In the genomic region with DNA sequence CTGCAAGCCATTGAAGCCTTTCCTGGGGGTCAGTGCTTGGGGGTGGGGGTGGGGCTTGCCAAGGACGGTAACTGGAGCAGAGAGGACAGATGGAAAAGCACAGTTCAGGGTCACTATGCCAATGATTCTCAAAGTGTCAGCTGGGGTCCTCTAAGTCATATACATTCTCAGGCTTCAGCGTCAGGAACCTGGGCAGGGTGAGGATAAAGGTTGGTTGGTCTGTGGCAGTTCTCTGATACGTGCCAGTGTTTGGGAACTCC, we compare ENCODE assay signal across 18 mouse cellular contexts. TPM values are rescaled to one million over a fixed set of nuclear protein-coding genes. Genes with fewer than 3 reads are reported as not detected.
DNase-seq lines count a peak whose midpoint lies in the region; ATAC-seq and TF ChIP-seq lines count a peak whose summit lies in the region.
"Had no signal": no experiment of that assay in that cellular context is flagged by ENCODE, and none has a peak within 500 bp of the region (broad histone marks: within the 10 kb centered on the region; RNA-seq: fewer than 3 reads in every experiment).

No protein-coding gene starts in this region.

- no peak overlapping the region for H3K9ac ChIP-seq in heart, embryonic 11.5 days (ENCODE audit: low read depth, low read length)
- H3K9ac ChIP-seq in kidney, embryonic 15.5 days: no peak overlapping the region
- peak overlapping the region; percentile 72 for H3K9ac ChIP-seq in ES-Bruce4 (ENCODE audit: low read depth, poor library complexity, severe bottlenecking)
- H3K9ac ChIP-seq in embryonic facial prominence, embryonic 14.5 days (ENCODE audit: low read depth, low read length): no peak overlapping the region
- H3K9ac ChIP-seq: embryonic facial prominence, embryonic 13.5 days; forebrain, embryonic 15.5 days; liver, embryonic 14.5 days had no signal

- no peak for TF ChIP-seq CTCF in kidney, adult 2 months (conservative IDR thresholded peaks at IDR 0.05; ENCODE audit: insufficient read depth, insufficient read length, low read depth, low read length)
- TF ChIP-seq CTCF in ES-Bruce4 (IDR thresholded peaks at IDR 0.05; ENCODE audit: low read depth, low read length): no peak

- H3K9me3 ChIP-seq in heart, embryonic 11.5 days (replicated peaks; ENCODE audit: control insufficient read depth, low read length): no peaks in the 10 kb centered on the region
- H3K9me3 ChIP-seq in kidney, embryonic 15.5 days (replicated peaks): no peaks in the 10 kb centered on the region
- no peaks in the 10 kb centered on the region for H3K9me3 ChIP-seq in ES-Bruce4 (replicated peaks; ENCODE audit: control insufficient read depth, insufficient read depth, low read length, poor library complexity, severe bottlenecking)
- no peaks in the 10 kb centered on the region for H3K9me3 ChIP-seq in embryonic facial prominence, embryonic 14.5 days (ENCODE audit: control insufficient read depth, low read length)
- H3K9me3 ChIP-seq: embryonic facial prominence, embryonic 13.5 days; forebrain, embryonic 15.5 days; megakaryocyte, embryonic 14.5 days had no signal

- 32% methylated on average over 3 of the region's 3 CpGs for whole genome bisulfite sequencing in heart, embryonic 11.5 days (ENCODE audit: insufficient replicate concordance)
- WGBS in kidney, embryonic 15.5 days: 27% methylated on average over 3 of the region's 3 CpGs
- WGBS in kidney, adult 2 months: 49% methylated on average over 3 of the region's 3 CpGs
- WGBS in embryonic facial prominence, embryonic 14.5 days: 34% methylated on average over 3 of the region's 3 CpGs

- no peak overlapping the region for H3K4me3 ChIP-seq in heart, embryonic 11.5 days (ENCODE audit: low read depth, low read length)
- no peak overlapping the region for H3K4me3 ChIP-seq in kidney, embryonic 15.5 days (replicated peaks)
- H3K4me3 ChIP-seq in kidney, adult 2 months (ENCODE audit: insufficient read depth, low read depth, low read length): no peak overlapping the region
- peak overlapping the region; percentile 86 for H3K4me3 ChIP-seq in ES-Bruce4 (ENCODE audit: low read depth, low read length)
- no peak overlapping the region for H3K4me3 ChIP-seq in embryonic facial prominence, embryonic 14.5 days (ENCODE audit: low read depth, low read length)
- H3K4me3 ChIP-seq: embryonic facial prominence, embryonic 13.5 days; forebrain, embryonic 15.5 days; megakaryocyte, embryonic 14.5 days had no signal

- H3K27me3 ChIP-seq in heart, embryonic 11.5 days (ENCODE audit: control insufficient read depth, insufficient read depth, low read length): no peaks in the 10 kb centered on the region
- no peaks in the 10 kb centered on the region for H3K27me3 ChIP-seq in kidney, embryonic 15.5 days
- no peaks in the 10 kb centered on the region for H3K27me3 ChIP-seq in kidney, adult 2 months (replicated peaks; ENCODE audit: control insufficient read depth, insufficient read depth, low read length)
- H3K27me3 ChIP-seq in ES-Bruce4 (ENCODE audit: control insufficient read depth, insufficient read depth, low read length, poor library complexity, severe bottlenecking): no peaks in the 10 kb centered on the region
- H3K27me3 ChIP-seq in embryonic facial prominence, embryonic 14.5 days (replicated peaks; ENCODE audit: control insufficient read depth, insufficient read depth, low read length): no peaks in the 10 kb centered on the region
- H3K27me3 ChIP-seq: embryonic facial prominence, embryonic 13.5 days; forebrain, embryonic 15.5 days; megakaryocyte, embryonic 14.5 days had no signal

- peaks cover 44% of the 10 kb centered on the region for H3K4me1 ChIP-seq in heart, embryonic 11.5 days (ENCODE audit: control insufficient read depth, insufficient read depth, low read length)
- H3K4me1 ChIP-seq in kidney, embryonic 15.5 days: peaks cover 57% of the 10 kb centered on the region
- peaks cover 33% of the 10 kb centered on the region for H3K4me1 ChIP-seq in kidney, adult 2 months (ENCODE audit: control insufficient read depth, insufficient read depth, low read length)
- peaks cover 5% of the 10 kb centered on the region for H3K4me1 ChIP-seq in ES-Bruce4 (ENCODE audit: control insufficient read depth, insufficient read depth, low read length)
- peaks cover 32% of the 10 kb centered on the region for H3K4me1 ChIP-seq in embryonic facial prominence, embryonic 14.5 days (ENCODE audit: control insufficient read depth, insufficient read depth, low read length)
- H3K4me1 ChIP-seq: megakaryocyte, embryonic 14.5 days had no signal

- no peaks in the 10 kb centered on the region for H3K36me3 ChIP-seq in heart, embryonic 11.5 days (ENCODE audit: control insufficient read depth, insufficient read depth, low read length)
- H3K36me3 ChIP-seq in kidney, embryonic 15.5 days: no peaks in the 10 kb centered on the region
- H3K36me3 ChIP-seq in kidney, adult 2 months (ENCODE audit: control insufficient read depth, insufficient read depth, low read length): no peaks in the 10 kb centered on the region
- H3K36me3 ChIP-seq in ES-Bruce4 (ENCODE audit: control insufficient read depth, insufficient read depth, low read length, poor library complexity, severe bottlenecking): no peaks in the 10 kb centered on the region
- H3K36me3 ChIP-seq in embryonic facial prominence, embryonic 14.5 days (ENCODE audit: control insufficient read depth, insufficient read depth, low read length): no peaks in the 10 kb centered on the region
- H3K36me3 ChIP-seq: embryonic facial prominence, embryonic 13.5 days; forebrain, embryonic 15.5 days had no signal

- TF ChIP-seq EP300 in ES-Bruce4 (IDR thresholded peaks at IDR 0.05; ENCODE audit: insufficient read depth, low read depth, low read length): peak; percentile 90

- DNase-seq in heart, adult 11 months: no peak
- DNase-seq in kidney, adult 2 months: no peak
- no peak for DNase-seq in embryonic facial prominence, embryonic 14.5 days (ENCODE audit: low spot score)
- DNase-seq in right cerebral cortex, postnatal 10 days (ENCODE audit: low spot score in 2 of 2): no peak
- DNase-seq in frontal cortex, postnatal 25 days (ENCODE audit: low spot score in 2 of 2): no peak
- DNase-seq: cerebellum, adult 8-10 months; gastrocnemius, postnatal 25 days; right cerebral cortex, postnatal 4 days; thymus, postnatal 4 days had no signal

- peak overlapping the region; percentile 79 for H3K27ac ChIP-seq in heart, embryonic 11.5 days (ENCODE audit: low read depth, low read length)
- H3K27ac ChIP-seq in kidney, embryonic 15.5 days: peak overlapping the region; percentile 88
- H3K27ac ChIP-seq in kidney, adult 2 months (ENCODE audit: insufficient read depth, low read depth, low read length): no peak overlapping the region
- peak overlapping the region; percentile 99 for H3K27ac ChIP-seq in ES-Bruce4 (ENCODE audit: insufficient read depth, low read length)
- 0 out of 2 replicates have a peak overlapping the region, but pooled peaks have one; percentile 8 for H3K27ac ChIP-seq in embryonic facial prominence, embryonic 14.5 days (replicated peaks; ENCODE audit: low read depth, low read length)
- H3K27ac ChIP-seq: forebrain, embryonic 15.5 days; liver, embryonic 14.5 days had no signal

- TF ChIP-seq POLR2A in kidney, adult 2 months (IDR thresholded peaks at IDR 0.05; ENCODE audit: low read depth, low read length): no peak
- no peak for TF ChIP-seq POLR2A in ES-Bruce4 (IDR thresholded peaks at IDR 0.05; ENCODE audit: insufficient read depth, low read length)

- ATAC-seq in heart, embryonic 11.5 days (replicated peaks; ENCODE audit: insufficient number of reproducible peaks, low FRiP score, low TSS enrichment): no peak
- no peak for ATAC-seq in kidney, embryonic 15.5 days (replicated peaks; ENCODE audit: low FRiP score)
- ATAC-seq in embryonic facial prominence, embryonic 14.5 days (ENCODE audit: low read depth): no peak
- ATAC-seq: activated CD4-positive, CD25-positive, alpha-beta regulatory T cell, adult 4 months; forebrain, embryonic 15.5 days; intestine, postnatal 0 days had no signal

- peak overlapping the region; percentile 37 for H3K4me2 ChIP-seq in heart, embryonic 11.5 days
- no peak overlapping the region for H3K4me2 ChIP-seq in kidney, embryonic 15.5 days
- H3K4me2 ChIP-seq in embryonic facial prominence, embryonic 14.5 days (ENCODE audit: low read depth, low read length): no peak overlapping the region
- H3K4me2 ChIP-seq: forebrain, embryonic 15.5 days had no signal

RNA-seq across cellular contexts. Expression of gene Sh3bp4, which starts 32.7 kb away (rescaled TPM):
- 15.3 and 25.2 TPM in 2 replicates for polyA plus RNA-seq in heart, embryonic 11.5 days (2014; fragmentation: Nextera tagmentation; extraction: Ambion mirVana)
- polyA plus RNA-seq in kidney, embryonic 15.5 days (2015; fragmentation: Nextera tagmentation; extraction: Ambion mirVana): 25.4 and 28.7 TPM in 2 replicates
- polyA plus RNA-seq in kidney, adult 2 months (2012; rRNA removed): 14.8 and 18.1 TPM in 2 replicates
- polyA plus RNA-seq in ES-Bruce4 (2011; ENCODE audit: insufficient read depth, insufficient read length, low read depth, missing spikeins): 32.1 and 37.6 TPM in 2 replicates
- 23.1 and 24.0 TPM in 2 replicates for polyA plus RNA-seq in embryonic facial prominence, embryonic 14.5 days (2014; fragmentation: Nextera tagmentation; extraction: Ambion mirVana)
